Mouse (Mus musculus) left cerebral cortex, postnatal 4 days (tissue): ENCODE measurements around the gene Wnt3. TPM values are rescaled to one million over a fixed set of nuclear protein-coding genes. Genes with fewer than 3 reads are reported as not detected.
"Not testable (repeated sequence)": the region's sequence is repeated elsewhere in the genome, so short reads cannot be mapped to it uniquely, and the experiment has no call there.

ENCODE experiments used
- DNase-seq: peaks from one replicate; pipeline ENCODE4 v3.0.0-alpha.2; 2022
- intact Hi-C: fragments of 180-260 bp; cut with DNase I; formaldehyde crosslinking; loops from one replicate; pipeline ENCODE4 v1.15.1; 2025
- total RNA-seq, 2 experiments: library from RNA; stranded (reverse); gene quantifications; 2 replicates each; pipeline ENCODE4 v1.2.3; 2021

The Wnt3 gene
- total RNA-seq, result 1 to 10 TPM; 2.5 to 2.8 TPM

- DNase-seq, result peak; percentile 57
- intact Hi-C loops, result no loop called here
Measured at GRCm38 (mm10) chr11:103773387-103774227, at the start of gene Wnt3. Wnt3 (plus strand) TSS chr11:103774150.

GRCm38 (mm10) chr11:103724331-103724771, 49.6 kb upstream of the Wnt3 start:
- DNase-seq, result no peak
- intact Hi-C loops, result no loop called here

GRCm38 (mm10) chr11:103729282-103729985, 44.5 kb upstream of the Wnt3 start:
- no peak for DNase-seq

DNA sequence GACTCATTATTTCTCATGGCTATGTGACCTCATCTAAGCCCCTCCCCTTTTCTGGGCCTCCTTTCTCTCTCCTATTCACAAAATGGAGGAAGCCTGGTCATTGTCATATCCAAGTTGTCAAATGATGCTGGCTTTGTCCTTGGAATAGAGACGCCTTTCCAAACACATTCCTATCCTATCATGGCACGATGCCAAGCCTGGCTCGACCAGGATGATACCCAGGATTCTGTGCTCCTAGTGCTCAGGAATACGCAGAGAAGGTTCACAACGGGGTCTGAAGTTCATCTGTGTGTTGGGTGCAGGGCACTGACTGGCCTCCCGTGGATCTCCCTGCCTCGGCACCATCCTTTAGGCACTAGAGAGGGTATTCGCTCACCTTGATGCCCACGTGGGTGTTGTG, 42.4 kb upstream of the Wnt3 start:
- DNase-seq, result no peak
- intact Hi-C loops, result no loop called here

More at GRCm38 (mm10) chr11:103729282-103729985, 44.5 kb upstream of the Wnt3 start:
- intact Hi-C loops, result no loop called here

DNA sequence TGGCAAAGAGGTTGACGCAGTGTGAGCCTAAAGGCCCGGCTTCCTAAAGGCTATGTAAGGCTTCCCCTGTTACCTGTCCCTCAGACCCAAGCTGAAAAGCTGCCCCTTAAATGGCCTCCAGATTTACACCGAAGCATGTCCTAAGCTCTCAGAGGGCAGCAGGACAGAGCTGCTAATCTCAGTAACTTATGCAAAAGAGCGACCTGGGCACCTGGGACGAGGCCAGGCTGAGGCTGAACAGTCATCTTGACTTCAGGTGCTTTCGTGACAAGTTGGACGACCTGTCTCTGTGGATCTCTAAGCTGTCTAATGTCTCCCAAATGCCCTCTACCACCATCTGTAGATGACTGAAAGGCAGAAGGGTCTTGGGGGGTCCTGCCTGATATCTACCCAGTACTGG, 41.6 kb upstream of the Wnt3 start:
- no peak for DNase-seq
- intact Hi-C loops, result no loop called here

DNA sequence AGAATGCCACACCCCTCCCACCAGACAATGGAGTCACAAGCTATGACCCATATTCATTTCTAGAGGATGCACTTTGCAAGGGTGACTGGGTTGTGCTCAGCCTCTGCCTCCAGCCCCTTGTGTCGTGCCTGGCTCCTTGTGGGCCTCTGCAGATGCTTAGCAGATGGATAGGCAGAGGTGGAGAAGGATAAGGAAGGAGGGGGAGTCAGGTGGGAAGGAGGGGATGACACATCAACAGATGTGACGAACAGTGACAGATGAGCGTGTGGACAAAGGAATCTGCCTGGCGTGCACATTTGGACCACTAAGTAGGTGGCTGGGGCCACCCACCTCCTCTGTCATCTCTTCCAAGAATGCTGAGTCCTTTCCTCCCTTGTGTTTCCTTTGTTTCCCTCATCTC, 40.9 kb upstream of the Wnt3 start:
- DNase-seq, result no peak
- intact Hi-C loops, result no loop called here

- intact Hi-C loops, result no loop called here
Measured at GRCm38 (mm10) chr11:103733961-103734360, 40.0 kb upstream of the Wnt3 start.

GRCm38 (mm10) chr11:103734411-103735045, 39.4 kb upstream of the Wnt3 start:
- intact Hi-C loops, result no loop called here
- DNase-seq, result no peak

More at GRCm38 (mm10) chr11:103733961-103734360, 40.0 kb upstream of the Wnt3 start:
- DNase-seq, result no peak

GRCm38 (mm10) chr11:103735046-103735781, 38.7 kb upstream of the Wnt3 start:
- peak; percentile 31 for DNase-seq
- intact Hi-C loops, result no loop called here

GRCm38 (mm10) chr11:103749306-103750089, 24.5 kb upstream of the Wnt3 start, which contains the start of gene Wnt9b:
Wnt9b (minus strand) TSS chr11:103749821.
- intact Hi-C loops, result no loop called here
- peak; percentile 39 for DNase-seq

DNA sequence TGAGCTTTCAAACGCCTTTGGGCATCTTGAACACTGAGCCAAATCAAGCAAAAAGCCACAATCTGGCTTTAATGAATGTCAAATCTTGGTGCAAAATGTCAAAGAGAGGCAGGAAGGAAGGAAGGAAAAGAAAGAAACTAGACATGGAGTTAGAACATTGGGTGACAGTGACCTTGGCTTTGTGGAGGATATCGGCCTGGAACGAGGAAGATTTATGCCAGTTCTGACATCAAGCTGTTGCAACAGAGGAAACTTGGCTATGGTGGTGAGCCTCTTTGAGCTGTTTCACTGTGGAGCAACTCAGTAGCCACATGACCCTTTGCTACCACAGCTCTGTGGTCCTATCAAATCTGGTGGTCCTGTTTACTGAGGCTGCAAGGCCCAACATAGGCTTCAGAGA, 23.3 kb upstream of the Wnt3 start:
- DNase-seq, result no peak
- intact Hi-C loops, result no loop called here

DNA sequence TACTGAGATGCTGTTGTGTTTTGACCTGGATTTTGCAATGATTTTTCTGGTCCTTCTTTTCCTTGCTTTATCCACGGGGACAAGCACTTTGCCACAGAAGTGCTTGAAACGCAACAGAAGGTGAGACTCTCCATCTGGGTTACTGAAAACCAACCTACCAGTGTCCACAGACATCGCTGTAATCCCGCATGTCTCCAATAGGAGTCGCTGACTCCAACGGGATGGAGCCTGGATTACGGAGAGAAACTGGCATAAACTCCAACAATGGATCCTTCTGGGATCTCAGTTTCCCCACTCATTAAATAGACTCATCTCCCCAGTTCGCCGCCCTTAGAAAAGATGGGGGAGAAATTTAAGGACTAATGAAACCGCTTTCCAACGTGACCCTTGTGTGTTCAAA, 15.9 kb upstream of the Wnt3 start:
- DNase-seq, result no peak
- intact Hi-C loops, result no loop called here

GRCm38 (mm10) chr11:103758706-103759105, 15.2 kb upstream of the Wnt3 start:
- peak; percentile 85 for DNase-seq
- intact Hi-C loops, result no loop called here

- intact Hi-C loops, result no loop called here
- DNase-seq, result no peak
Measured at GRCm38 (mm10) chr11:103760101-103760500, 13.8 kb upstream of the Wnt3 start.

- DNase-seq, intact Hi-C loops: not testable (repeated sequence)
Measured at GRCm38 (mm10) chr11:103760891-103761290, 13.1 kb upstream of the Wnt3 start.

- DNase-seq, result peak; percentile 30
- intact Hi-C loops, result loop anchor here (2.0 kb wide), 1 partner anchor 147 kb away; no protein-coding TSS in a partner anchor
Measured at GRCm38 (mm10) chr11:103763410-103764163, 10.4 kb upstream of the Wnt3 start.

DNA sequence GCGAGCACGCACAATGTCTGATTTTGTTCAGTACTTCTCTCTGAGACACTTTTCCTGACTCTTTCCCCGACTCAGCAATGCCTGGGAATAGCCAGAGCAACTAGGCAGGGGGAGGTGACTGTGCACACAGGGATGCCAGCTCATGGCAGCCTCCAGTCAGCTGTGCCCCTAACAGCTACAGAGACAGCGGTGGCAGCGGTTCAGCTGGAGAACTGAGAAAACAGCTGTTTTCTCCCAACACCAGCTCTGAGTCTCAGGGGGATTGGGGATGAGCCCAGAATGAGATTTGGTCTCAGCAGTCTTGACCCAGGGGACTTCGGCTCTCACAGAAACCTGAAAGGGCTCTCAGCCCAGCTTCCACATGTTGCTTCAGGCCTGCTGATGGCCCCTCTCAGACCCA, 9.3 kb upstream of the Wnt3 start:
- DNase-seq, result no peak
- intact Hi-C loops, result no loop called here

DNA sequence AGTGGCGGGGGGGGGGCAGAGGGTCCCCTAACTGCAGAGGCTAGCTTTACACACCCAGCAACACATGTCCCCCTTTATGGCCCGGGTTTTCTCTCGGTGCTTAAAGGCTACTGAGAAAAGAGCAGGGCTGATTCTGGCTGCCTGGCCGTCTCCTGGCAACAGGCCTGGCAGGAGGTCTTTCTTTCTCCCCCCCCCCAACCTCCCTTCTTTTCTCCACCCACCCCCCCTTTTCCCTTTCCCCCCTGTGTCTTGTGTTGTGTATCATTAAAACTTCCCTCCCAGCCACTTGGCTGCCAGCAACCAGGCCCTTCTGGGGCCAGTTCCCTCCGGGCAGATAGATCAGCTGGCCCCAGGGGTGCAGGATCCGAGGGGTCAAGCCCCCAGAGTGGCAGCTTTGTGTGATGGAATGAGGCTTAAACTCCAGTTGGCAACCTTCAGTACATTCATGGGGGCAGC, 8.4 kb upstream of the Wnt3 start:
- intact Hi-C loops, result no loop called here
- peak; percentile 24 for DNase-seq
